Mouse (Mus musculus) liver, adult 2 months (tissue): Measurements from ENCODE around the gene Ptprd. TPM values are rescaled to one million over a fixed set of nuclear protein-coding genes. Genes with fewer than 3 reads are reported as not detected.

ENCODE experiments used
- DNase-seq: peaks from one replicate; pipeline ENCODE4 v3.0.0-alpha.2; 2011; ENCODE audit warnings: low read depth, low spot score; ENCODE audit errors: extremely low read depth
- H3K27ac ChIP-seq: fragments of 200-500 bp; replicated peaks from 2 replicates; pipeline ENCODE4 v1.5.1; 2012; ENCODE audit warnings: low read depth, mild to moderate bottlenecking, control low read depth, inconsistent platforms, low read length; ENCODE audit not compliant: insufficient read depth
- H3K27me3 ChIP-seq: fragments of 200-500 bp; 2 replicates; pipeline ENCODE4 v1.6.1; 2012; ENCODE audit warnings: mild to moderate bottlenecking, moderate library complexity, low read length, inconsistent platforms; ENCODE audit not compliant: control insufficient read depth, insufficient read depth
- H3K36me3 ChIP-seq: fragments of 200-500 bp; 2 replicates; pipeline ENCODE4 v1.6.1; 2012; ENCODE audit warnings: low read length, inconsistent platforms; ENCODE audit not compliant: control insufficient read depth, insufficient read depth
- H3K4me1 ChIP-seq: fragments of 200-500 bp; 2 replicates; pipeline ENCODE4 v1.6.1; 2011; ENCODE audit warnings: low read length; ENCODE audit not compliant: control insufficient read depth, insufficient read depth
- H3K4me3 ChIP-seq: fragments of 200-500 bp; 2 replicates; pipeline ENCODE4 v1.5.1; 2011; ENCODE audit warnings: low read depth, mild to moderate bottlenecking, control low read depth, low read length, moderate library complexity; ENCODE audit not compliant: insufficient read depth
- H3K79me2 ChIP-seq: fragments of 200-500 bp; 2 replicates; pipeline ENCODE4 v1.6.1; 2012; ENCODE audit warnings: inconsistent platforms, mild to moderate bottlenecking, low read length, moderate library complexity; ENCODE audit not compliant: control insufficient read depth, insufficient read depth
- H3K9ac ChIP-seq: fragments of 200-500 bp; 2 replicates; pipeline ENCODE4 v1.6.1; 2012; ENCODE audit warnings: low read depth, mild to moderate bottlenecking, control low read depth, inconsistent platforms, low read length
- CTCF ChIP-seq: fragments of 200-500 bp; IDR thresholded peaks from 2 replicates; pipeline ENCODE4 v1.5.1; 2011; ENCODE audit warnings: low read depth, low read length, control low read depth
- POLR2A ChIP-seq: fragments of 200-500 bp; IDR thresholded peaks from 2 replicates; pipeline ENCODE4 v1.6.1; 2011; ENCODE audit warnings: low read length, control low read depth; ENCODE audit not compliant: insufficient read depth; ENCODE audit errors: extremely low read depth
- WGBS: fragments of 180-500 bp; shearing (Covaris S2); methylation state at CpG from one replicate; pipeline ENCODE4 v1.1.7; 2018; 5-methylcytosine and 5-hydroxymethylcytosine counted together
- polyA plus RNA-seq: library from polyadenylated mRNA; depleted of rRNA; stranded (reverse); fragments of >200 nt; gene quantifications from 2 replicates; pipeline ENCODE4 v1.2.3, GENCODE M21; 2012
- total RNA-seq: library from RNA; depleted of rRNA; stranded (reverse); fragments of >200 nt; gene quantifications from 2 replicates; pipeline ENCODE4 v1.2.3, GENCODE M21; 2014

The Ptprd gene
- total and polyA plus RNA-seq, 2 experiments, result 15.4 to 127 TPM

DNA sequence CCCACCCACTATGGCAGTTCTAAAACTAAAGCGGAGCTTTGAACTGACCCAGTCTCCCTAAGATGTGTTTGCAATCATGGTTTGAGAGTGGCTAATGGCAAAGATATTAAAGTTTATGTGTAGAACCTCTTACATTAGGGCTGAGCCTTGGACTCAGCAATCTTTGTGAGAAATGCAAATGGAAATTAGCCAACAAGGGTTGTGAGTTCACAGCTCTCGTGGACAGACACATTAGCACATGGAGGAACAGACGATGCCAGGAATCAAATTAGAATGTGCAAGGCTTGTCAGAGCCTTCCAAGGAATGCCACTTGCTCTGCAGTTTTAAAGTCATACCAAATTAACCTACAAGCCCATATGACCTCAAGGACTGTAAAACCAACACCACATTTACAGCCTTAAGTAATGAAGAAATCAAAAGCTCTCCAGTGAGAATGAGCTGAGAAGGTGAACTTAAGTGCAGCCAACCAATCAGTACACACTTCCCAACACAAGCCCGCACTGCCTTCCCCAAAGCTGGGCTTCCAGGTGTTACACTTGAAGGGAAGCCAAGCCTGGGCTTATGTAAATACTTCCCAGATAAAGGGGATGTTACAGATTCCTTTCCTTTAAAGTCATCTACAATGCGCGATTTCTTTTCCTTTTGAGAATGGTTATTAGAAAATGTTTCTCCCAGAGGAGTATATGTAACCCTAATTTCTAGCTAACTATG is 2258.3 kb downstream of the Ptprd start:
- no peak for DNase-seq
- no peak overlapping the region for H3K4me3 ChIP-seq
- H3K4me1 ChIP-seq, result no peaks in the 10 kb centered on the region
- no peaks in the 10 kb centered on the region for H3K27me3 ChIP-seq
- TF ChIP-seq CTCF (no peak), POLR2A (no peak)
- no peak overlapping the region for H3K27ac ChIP-seq
- no peaks in the 10 kb centered on the region for H3K79me2 ChIP-seq
- peaks cover 40% of the 10 kb centered on the region for H3K36me3 ChIP-seq
- no peak overlapping the region for H3K9ac ChIP-seq
- WGBS, result 70% methylated on average over 6 of the region's 6 CpGs

DNA sequence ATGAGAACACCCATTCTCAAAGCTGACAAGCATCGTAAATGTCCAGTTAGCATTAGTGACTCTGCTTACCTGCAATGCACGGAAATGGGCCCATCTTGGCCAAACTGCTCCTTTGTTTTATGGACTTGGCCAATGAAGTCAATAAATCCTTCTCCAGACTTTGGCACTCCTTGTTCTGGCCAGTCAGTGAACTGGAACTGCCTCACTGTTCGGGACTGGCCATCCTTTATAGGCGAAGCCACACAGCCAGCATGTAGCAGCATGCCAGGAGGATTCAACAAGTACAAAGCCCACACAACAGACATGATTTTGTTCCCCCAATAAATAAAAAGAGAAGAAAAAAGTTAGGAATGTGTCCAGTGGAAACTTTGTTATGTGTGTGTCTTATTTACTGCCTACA is 2261.2 kb downstream of the Ptprd start:
- Histone ChIP-seq H3K4me3 (no peak overlapping the region), H3K36me3 (peaks cover 37% of the 10 kb centered on the region), H3K27ac (no peak overlapping the region), H3K79me2 (no peaks in the 10 kb centered on the region), H3K4me1 (no peaks in the 10 kb centered on the region), H3K27me3 (no peaks in the 10 kb centered on the region), H3K9ac (no peak overlapping the region)
- WGBS, result 89% methylated on average over 4 of the region's 4 CpGs
- no peak for DNase-seq
- no peak for TF ChIP-seq CTCF
- TF ChIP-seq POLR2A, result no peak

DNA sequence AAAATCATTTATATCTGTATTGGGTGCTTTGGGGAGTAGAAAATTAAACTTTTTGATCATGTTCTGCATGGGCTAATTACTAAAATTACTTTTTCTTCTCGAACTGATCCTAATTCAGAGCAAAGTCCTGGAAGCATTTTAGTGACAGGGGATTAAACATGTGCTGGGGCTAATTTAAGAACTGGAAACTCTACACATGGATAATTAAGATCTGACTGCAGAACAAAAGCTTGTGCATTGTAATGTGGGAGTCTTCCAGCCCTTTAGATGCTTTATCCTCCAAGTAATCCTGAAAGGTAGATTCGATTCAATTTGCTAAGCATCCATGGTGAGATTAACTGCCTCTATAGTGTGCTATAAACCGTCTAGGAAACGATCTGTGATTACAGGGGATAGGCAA is 2316.9 kb downstream of the Ptprd start:
- TF ChIP-seq POLR2A, result no peak
- no peak for TF ChIP-seq CTCF
- H3K36me3 ChIP-seq, result no peaks in the 10 kb centered on the region
- WGBS, result 79% methylated on average over 4 of the region's 4 CpGs

More for the DNA sequence above, 2316.9 kb downstream of the Ptprd start:
- Histone ChIP-seq H3K27me3 (no peaks in the 10 kb centered on the region), H3K9ac (no peak overlapping the region), H3K79me2 (no peaks in the 10 kb centered on the region), H3K4me3 (no peak overlapping the region), H3K27ac (no peak overlapping the region), H3K4me1 (no peaks in the 10 kb centered on the region)
- DNase-seq, result no peak
